Mouse (Mus musculus) liver (tissue): ENCODE measurements around the gene Herc4.

Source experiments
- DNase-seq: peaks from one replicate; pipeline ENCODE4 v3.0.0-alpha.2; 2020; ENCODE audit warnings: mixed read lengths

The Herc4 gene

GRCm38 (mm10) chr10:63243493-63244054 lies at the start of gene Herc4:
Gene Herc4, plus strand, starts transcription at chr10:63243810.
- DNase-seq = peak; percentile 98

- peak; percentile 64 for DNase-seq
Observed at GRCm38 (mm10) chr10:63199008-63199407, 44.6 kb upstream of the Herc4 start.

- DNase-seq = no peak
Observed at GRCm38 (mm10) chr10:63201534-63201933, 42.1 kb upstream of the Herc4 start.

GRCm38 (mm10) chr10:63203002-63203401 lies 40.6 kb upstream of the Herc4 start:
- no peak for DNase-seq

- DNase-seq = no peak
Observed at GRCm38 (mm10) chr10:63203728-63204127, 39.9 kb upstream of the Herc4 start, which contains the start of gene Mypn. Gene Mypn, minus strand, starts transcription at chr10:63203952.

- no peak for DNase-seq
Observed at GRCm38 (mm10) chr10:63208871-63209270, 34.7 kb upstream of the Herc4 start.

GRCm38 (mm10) chr10:63221081-63221783 lies 22.4 kb upstream of the Herc4 start:
- no peak for DNase-seq

GRCm38 (mm10) chr10:63224341-63224740 lies 19.3 kb upstream of the Herc4 start:
- DNase-seq = no peak

GRCm38 (mm10) chr10:63230266-63230665 lies 13.3 kb upstream of the Herc4 start:
- no peak for DNase-seq

GRCm38 (mm10) chr10:63230854-63231253 lies 12.8 kb upstream of the Herc4 start:
- DNase-seq = no peak

GRCm38 (mm10) chr10:63231630-63232029 lies 12.0 kb upstream of the Herc4 start:
- no peak for DNase-seq

GRCm38 (mm10) chr10:63234133-63234532 lies 9.5 kb upstream of the Herc4 start:
- no peak for DNase-seq

GRCm38 (mm10) chr10:63235889-63236288 lies 7.7 kb upstream of the Herc4 start:
- DNase-seq = no peak

- no peak for DNase-seq
Observed at GRCm38 (mm10) chr10:63236663-63237062, 6.9 kb upstream of the Herc4 start.

GRCm38 (mm10) chr10:63237206-63237605 lies 6.4 kb upstream of the Herc4 start:
- no peak for DNase-seq

- DNase-seq = no peak
Observed at GRCm38 (mm10) chr10:63238090-63238489, 5.5 kb upstream of the Herc4 start.

- DNase-seq = no peak
Observed at GRCm38 (mm10) chr10:63239848-63240247, 3.8 kb upstream of the Herc4 start.

GRCm38 (mm10) chr10:63240868-63241271 lies 2.7 kb upstream of the Herc4 start:
- no peak for DNase-seq

GRCm38 (mm10) chr10:63242798-63243435 lies 693 bp upstream of the Herc4 start:
- no peak for DNase-seq

- peak; percentile 63 for DNase-seq
Observed at GRCm38 (mm10) chr10:63244055-63244671, 553 bp downstream of the Herc4 start.

- peak; percentile 69 for DNase-seq
Observed at GRCm38 (mm10) chr10:63244746-63245145, 1.1 kb downstream of the Herc4 start.

GRCm38 (mm10) chr10:63245846-63246245 lies 2.2 kb downstream of the Herc4 start:
- DNase-seq = no peak

GRCm38 (mm10) chr10:63247457-63247856 lies 3.8 kb downstream of the Herc4 start:
- DNase-seq = no peak

- no peak for DNase-seq
Observed at GRCm38 (mm10) chr10:63248421-63248820, 4.8 kb downstream of the Herc4 start.
